Mouse (Mus musculus) heart, postnatal 0 days (tissue): ENCODE measurements at regions not wholly inside any gene's neighbourhood (a gene's known extent, or its start where the extent isn't known, plus 50 kb on each side); places are given as distances from the start of the nearest gene placed in this dataset.

Source experiments
- ATAC-seq: fragments of 200-750 bp; cut with Nextera tagmentation; 2 replicates; pipeline ENCODE4 v1.8.0; 2017; ENCODE audit warnings: low read depth, moderate number of reproducible peaks, moderate library complexity; ENCODE audit not compliant: insufficient read depth
- DNase-seq: peaks from one replicate; pipeline ENCODE4 v3.0.0-alpha.2; 2016; ENCODE audit warnings: low spot score
- H3K27ac ChIP-seq: fragments of 300-500 bp; sonication (generic); 2 replicates; pipeline ENCODE4 v1.5.1; 2014; ENCODE audit warnings: low read depth, mild to moderate bottlenecking
- H3K27me3 ChIP-seq: fragments of 300-500 bp; sonication (generic); 2 replicates; pipeline ENCODE4 v1.6.1; 2014; ENCODE audit warnings: low read length, mixed read lengths; ENCODE audit not compliant: control insufficient read depth, insufficient read depth
- H3K36me3 ChIP-seq: fragments of 300-500 bp; sonication (generic); replicated peaks from 2 replicates; pipeline ENCODE4 v1.6.1; 2014; ENCODE audit warnings: low read length, mixed read lengths; ENCODE audit not compliant: control insufficient read depth, insufficient read depth
- H3K4me1 ChIP-seq: fragments of 300-500 bp; sonication (generic); 2 replicates; pipeline ENCODE4 v1.6.1; 2014; ENCODE audit warnings: antibody characterized with exemption; ENCODE audit not compliant: control insufficient read depth, insufficient read depth
- H3K4me2 ChIP-seq: fragments of 300-500 bp; sonication (generic); 2 replicates; pipeline ENCODE4 v1.6.1; 2014; ENCODE audit warnings: low read depth, mild to moderate bottlenecking, low read length, moderate library complexity
- H3K4me3 ChIP-seq: fragments of 300-500 bp; sonication (generic); 2 replicates; pipeline ENCODE4 v1.5.1; 2014; ENCODE audit warnings: low read depth, low read length
- H3K9ac ChIP-seq: fragments of 300-500 bp; sonication (generic); replicated peaks from 2 replicates; pipeline ENCODE4 v1.6.1; 2014; ENCODE audit warnings: low read depth, low read length, mixed read lengths
- H3K9me3 ChIP-seq: fragments of 300-500 bp; sonication (generic); replicated peaks from 2 replicates; pipeline ENCODE4 v1.6.1; 2016; ENCODE audit warnings: low read length; ENCODE audit not compliant: control insufficient read depth
- CTCF ChIP-seq: IDR thresholded peaks from 2 replicates; pipeline ENCODE4 v1.5.1; 2016; ENCODE audit warnings: antibody characterized with exemption, control low read depth, low read depth
- EP300 ChIP-seq: IDR thresholded peaks from 2 replicates; pipeline ENCODE4 v1.6.1; 2016; ENCODE audit warnings: antibody characterized with exemption, low read depth
- WGBS: fragments of 180-500 bp; shearing (Covaris S2); extraction: QIAGEN DNeasy Blood & Tissue Kit; methylation state at CpG from one replicate; pipeline ENCODE4 v1.1.7; 2014; 5-methylcytosine and 5-hydroxymethylcytosine counted together

DNA sequence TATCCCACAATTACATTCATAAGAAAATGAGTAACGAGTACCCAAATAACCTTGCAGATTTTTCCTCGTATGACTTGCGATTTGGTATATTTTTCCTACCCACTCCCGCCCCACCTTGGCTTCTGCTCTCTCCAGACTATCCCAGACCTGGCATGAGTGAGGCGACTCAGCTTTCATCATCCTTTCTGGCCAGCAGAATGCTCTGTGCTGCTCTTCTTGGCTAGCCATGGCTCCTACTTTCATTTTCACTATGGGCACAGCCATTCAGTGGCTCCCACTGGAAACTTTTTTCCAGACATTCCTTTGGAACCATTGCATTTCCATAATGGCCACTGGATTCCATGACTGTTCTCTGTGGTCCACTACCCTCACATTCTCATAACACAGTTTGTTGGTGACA lies 449.1 kb upstream of the Gm11114 start:
- H3K4me1 ChIP-seq, result no peaks in the 10 kb centered on the region
- H3K27me3 ChIP-seq, result no peaks in the 10 kb centered on the region
- TF ChIP-seq CTCF, result no peak
- no peak for TF ChIP-seq EP300
- H3K4me2 ChIP-seq, result no peak overlapping the region
- WGBS, result 83% methylated on average over 5 of the region's 5 CpGs
- no peak overlapping the region for H3K4me3 ChIP-seq
- no peak overlapping the region for H3K27ac ChIP-seq
- ATAC-seq (no peak), DNase-seq (no peak)
- no peaks in the 10 kb centered on the region for H3K36me3 ChIP-seq
- H3K9ac ChIP-seq, result no peak overlapping the region
- H3K9me3 ChIP-seq, result no peaks in the 10 kb centered on the region

- TF ChIP-seq CTCF (no peak), EP300 (no peak)
- no peaks in the 10 kb centered on the region for H3K4me1 ChIP-seq
- H3K4me3 ChIP-seq, result no peak overlapping the region
- H3K36me3 ChIP-seq, result no peaks in the 10 kb centered on the region
- 72% methylated on average over 2 of the region's 2 CpGs for WGBS
- no peaks in the 10 kb centered on the region for H3K27me3 ChIP-seq
- no peaks in the 10 kb centered on the region for H3K9me3 ChIP-seq
- ATAC-seq (no peak), DNase-seq (no peak)
- no peak overlapping the region for H3K9ac ChIP-seq
- no peak overlapping the region for H3K4me2 ChIP-seq
- no peak overlapping the region for H3K27ac ChIP-seq
Observed at GRCm38 (mm10) chr9:84894148-84894547, 418.4 kb upstream of the Gm11114 start.

DNA sequence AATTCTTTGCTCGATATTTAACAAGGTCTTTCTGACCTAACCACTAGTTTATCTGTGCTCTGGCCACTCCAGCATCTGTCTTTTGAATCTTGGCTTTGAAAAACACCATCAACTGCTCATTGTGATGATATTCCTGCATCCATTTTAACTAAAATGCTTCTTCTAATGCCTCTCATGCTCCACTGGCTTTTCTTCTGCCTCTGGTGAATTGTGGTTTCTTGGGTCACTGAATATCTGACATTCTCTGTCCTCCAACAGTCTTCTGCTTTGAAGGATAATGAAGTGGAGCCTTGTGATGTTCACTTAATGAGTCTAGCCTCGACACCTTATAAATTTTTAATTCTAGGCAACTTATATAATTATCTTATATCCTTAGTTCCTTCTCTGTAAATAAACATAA lies 416.5 kb upstream of the Gm11114 start:
- DNase-seq, result no peak
- TF ChIP-seq CTCF, result no peak
- TF ChIP-seq EP300, result no peak
- ATAC-seq, result no peak
- WGBS, result 65% methylated on average over 2 of the region's 2 CpGs
- H3K36me3 ChIP-seq, result no peaks in the 10 kb centered on the region
- no peaks in the 10 kb centered on the region for H3K27me3 ChIP-seq
- no peak overlapping the region for H3K4me3 ChIP-seq
- H3K27ac ChIP-seq, result no peak overlapping the region
- H3K9ac ChIP-seq, result no peak overlapping the region
- H3K4me1 ChIP-seq, result no peaks in the 10 kb centered on the region
- no peaks in the 10 kb centered on the region for H3K9me3 ChIP-seq
- no peak overlapping the region for H3K4me2 ChIP-seq

GRCm38 (mm10) chr9:84900643-84901042 lies 411.9 kb upstream of the Gm11114 start:
- Histone ChIP-seq H3K9me3 (no peaks in the 10 kb centered on the region), H3K27ac (no peak overlapping the region), H3K4me2 (no peak overlapping the region), H3K27me3 (no peaks in the 10 kb centered on the region), H3K4me3 (no peak overlapping the region), H3K36me3 (no peaks in the 10 kb centered on the region), H3K9ac (no peak overlapping the region), H3K4me1 (no peaks in the 10 kb centered on the region)
- ATAC-seq, result no peak
- no peak for DNase-seq
- WGBS, result 2% methylated on average over 2 of the region's 2 CpGs
- no peak for TF ChIP-seq EP300
- TF ChIP-seq CTCF, result no peak

DNA sequence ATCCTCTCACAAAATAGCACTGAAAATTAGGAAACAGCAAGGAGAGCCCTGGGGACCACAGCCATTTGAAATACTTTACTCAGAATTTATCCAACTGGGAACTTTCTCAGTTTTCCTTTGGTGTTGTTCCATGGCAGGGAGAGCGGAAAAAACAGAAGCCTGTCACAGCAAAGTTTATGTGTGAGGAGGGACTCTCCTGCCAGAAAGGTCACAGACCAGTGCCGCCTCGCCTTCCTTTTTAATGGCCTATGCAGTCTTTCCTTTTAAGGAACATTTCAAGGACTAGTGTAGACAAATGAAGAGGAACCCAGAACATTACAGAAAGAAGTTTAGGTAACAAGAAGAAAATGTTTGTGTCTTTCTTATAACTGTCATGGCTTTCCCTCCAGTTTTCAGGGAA lies 406.3 kb upstream of the Gm11114 start:
- no peak for DNase-seq
- TF ChIP-seq CTCF, result no peak
- TF ChIP-seq EP300, result no peak

DNA sequence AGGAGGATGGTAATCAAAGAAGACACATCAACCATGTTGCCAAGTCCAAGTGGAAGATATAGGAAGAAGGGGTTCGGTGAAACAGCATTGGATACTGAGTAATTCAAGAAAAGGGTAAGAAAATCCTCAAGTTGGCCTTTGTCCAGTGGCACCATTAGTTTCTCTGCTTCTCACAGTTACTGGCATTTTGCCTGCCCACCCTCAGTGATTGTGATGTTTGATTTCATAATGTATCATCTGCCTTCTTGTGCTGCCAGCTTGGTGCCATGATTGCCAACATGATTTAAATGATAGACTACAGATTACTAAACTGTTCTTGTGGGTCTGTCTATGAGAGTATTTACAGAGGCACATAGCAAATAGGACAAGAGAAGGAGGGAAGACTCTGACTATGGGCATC lies 399.3 kb upstream of the Gm11114 start:
- Histone ChIP-seq H3K4me1 (no peaks in the 10 kb centered on the region), H3K9me3 (0 out of 2 replicates have a peak, but pooled peaks cover 3% of the 10 kb centered on the region), H3K27me3 (no peaks in the 10 kb centered on the region), H3K4me3 (no peak overlapping the region), H3K36me3 (no peaks in the 10 kb centered on the region), H3K27ac (no peak overlapping the region), H3K4me2 (no peak overlapping the region), H3K9ac (no peak overlapping the region)
- TF ChIP-seq CTCF (no peak), EP300 (no peak)
- 86% methylated on average over 1 of the region's 1 CpGs for WGBS
- DNase-seq, result no peak
- no peak for ATAC-seq

More for the DNA sequence above, 406.3 kb upstream of the Gm11114 start:
- WGBS, result 59% methylated on average over 3 of the region's 3 CpGs
- 0 out of 2 replicates have a peak, but pooled peaks cover 3% of the 10 kb centered on the region for H3K9me3 ChIP-seq
- no peak for ATAC-seq
- no peak overlapping the region for H3K4me3 ChIP-seq
- H3K27me3 ChIP-seq, result no peaks in the 10 kb centered on the region
- H3K4me1 ChIP-seq, result no peaks in the 10 kb centered on the region
- no peak overlapping the region for H3K9ac ChIP-seq
- no peak overlapping the region for H3K4me2 ChIP-seq
- no peak overlapping the region for H3K27ac ChIP-seq
- no peaks in the 10 kb centered on the region for H3K36me3 ChIP-seq
